Mouse (Mus musculus): ENCODE results near the gene Gpx2.

GRCm38 (mm10) chr12:76775132-76775531, 20.2 kb downstream of the Gpx2 start:
- TF ChIP-seq CTCF (IDR thresholded peaks at IDR 0.05; ENCODE audit: low read depth) (no peak), EP300 (optimal IDR thresholded peaks at IDR 0.05) (no peak)

All from stomach, postnatal 0 days (tissue).